Mouse (Mus musculus): ENCODE data around the gene D10Jhu81e.
"Not testable (repeated sequence)": the region's sequence is repeated elsewhere in the genome, so short reads cannot be mapped to it uniquely, and the experiment has no call there.

D10Jhu81e gene

DNA sequence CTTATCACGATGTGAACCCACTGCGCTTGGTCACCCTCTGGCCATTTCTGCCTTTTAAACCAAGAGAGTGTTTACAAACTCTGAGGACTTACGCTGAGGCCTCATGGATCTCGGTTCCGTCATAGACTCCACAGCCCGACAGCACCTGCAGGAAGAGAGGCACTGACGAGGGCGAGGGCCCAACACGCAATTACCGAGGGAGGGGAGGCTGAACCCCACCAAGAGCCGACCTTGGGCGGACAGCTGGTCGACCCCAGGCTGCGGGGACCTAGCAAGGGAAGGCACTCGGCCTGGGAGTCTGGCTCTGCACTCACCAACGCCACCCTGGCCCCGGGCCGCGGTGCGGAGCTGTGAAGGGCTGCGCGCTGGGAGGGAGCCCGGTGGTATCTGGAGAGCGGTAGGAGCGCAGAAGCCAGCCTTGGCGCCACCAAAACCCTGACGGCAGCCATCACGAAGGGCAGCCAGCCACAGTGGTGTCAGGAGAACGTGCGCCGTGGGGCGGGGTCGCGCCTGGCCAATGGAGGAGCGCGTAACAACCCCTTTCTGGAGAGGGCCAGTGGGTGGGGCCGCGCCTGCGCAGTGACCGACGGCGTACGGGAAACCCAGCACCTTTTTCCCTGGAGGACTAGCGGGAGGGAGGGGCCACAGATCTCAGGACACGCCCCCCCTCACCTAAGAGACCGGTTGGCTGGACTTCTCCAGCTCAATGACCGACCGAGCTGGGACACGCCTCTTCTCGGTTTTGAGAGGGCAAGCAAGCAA is at the start of gene D10Jhu81e:
D10Jhu81e (minus strand) TSS at position 502 of the 762 bp plus-strand sequence.
- DNase-seq (ENCODE audit: low read depth, low spot score), result peak; percentile 95

DNA sequence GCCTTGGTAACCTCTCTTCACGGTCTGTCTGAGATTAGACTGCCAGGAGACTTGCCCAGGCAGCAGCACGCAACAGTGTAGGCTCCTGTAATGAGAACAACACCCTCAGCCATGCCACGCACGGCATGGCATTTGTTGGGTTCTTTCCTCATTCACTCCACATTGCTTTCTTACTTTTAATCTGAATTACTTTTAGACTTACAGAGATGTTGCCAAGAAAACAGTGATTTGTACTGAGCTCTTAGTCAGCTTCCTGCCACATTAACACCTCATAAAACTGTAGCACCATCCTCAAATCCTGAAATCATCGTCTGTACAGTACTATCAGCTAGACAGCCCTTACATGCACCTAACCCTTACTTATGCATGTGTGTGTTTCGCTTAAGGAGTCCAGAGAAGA is 49.0 kb upstream of the D10Jhu81e start:
- DNase-seq (ENCODE audit: low read depth, low spot score), result no peak

DNA sequence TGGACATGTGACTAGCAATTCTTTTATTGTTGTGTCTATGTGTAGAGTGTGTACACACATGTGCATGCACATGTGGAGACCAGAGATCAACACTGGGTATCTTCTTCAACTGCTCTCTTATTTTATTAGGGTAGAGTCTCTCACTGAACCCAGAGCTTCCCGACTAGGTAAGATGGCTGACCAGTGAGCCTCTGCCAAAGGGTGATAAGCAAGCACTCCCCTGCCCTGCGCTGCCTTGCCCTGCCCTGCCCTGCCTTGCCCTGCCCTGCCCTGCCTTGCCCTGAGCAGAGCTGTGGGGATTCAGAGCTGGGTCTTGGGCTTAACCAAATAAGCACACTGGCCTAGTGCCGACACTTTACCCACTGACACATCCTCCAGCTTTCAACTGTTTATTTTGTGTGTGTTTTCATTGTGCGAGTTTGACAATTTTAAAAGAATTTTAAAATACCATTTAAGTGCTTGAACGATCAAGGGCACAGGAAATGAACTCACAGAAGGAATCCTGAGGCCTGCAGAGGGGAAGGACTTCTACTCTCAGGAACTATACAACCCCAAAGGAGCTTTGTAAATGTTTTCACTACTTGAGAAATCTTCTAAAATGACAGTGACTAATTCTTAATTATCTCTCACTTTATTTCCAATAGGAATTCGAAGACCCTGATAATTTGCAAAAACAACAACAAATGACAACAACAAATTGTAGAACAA is 46.9 kb upstream of the D10Jhu81e start:
- DNase-seq (ENCODE audit: low read depth, low spot score), result no peak

DNA sequence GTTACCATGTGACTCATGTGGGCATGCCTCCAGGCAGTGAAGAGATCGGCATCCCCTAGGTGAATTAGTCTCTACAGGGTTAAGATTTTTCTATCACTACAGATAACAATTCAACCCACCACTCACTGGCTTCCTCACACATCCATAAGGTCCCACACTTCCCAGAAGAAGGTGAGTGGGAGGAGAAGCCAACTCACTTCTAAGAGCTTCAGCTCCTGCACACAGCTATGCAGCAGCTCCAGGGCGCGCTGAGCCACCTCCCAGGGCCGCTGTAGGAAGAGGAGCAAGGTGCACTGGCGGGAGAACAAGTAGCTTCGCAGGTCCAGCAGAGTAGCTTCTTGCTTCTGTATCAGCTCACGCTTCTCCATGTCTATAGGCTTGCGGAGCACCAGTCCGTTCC is 44.8 kb upstream of the D10Jhu81e start:
- DNase-seq (ENCODE audit: low read depth, low spot score), result no peak

GRCm38 (mm10) chr10:78211311-78211710 is 41.7 kb upstream of the D10Jhu81e start:
- DNase-seq (ENCODE audit: low read depth, low spot score), result peak; percentile 18

GRCm38 (mm10) chr10:78201182-78201581 is 31.6 kb upstream of the D10Jhu81e start:
- no peak for DNase-seq (ENCODE audit: low read depth, low spot score)

GRCm38 (mm10) chr10:78192933-78193332 is 23.4 kb upstream of the D10Jhu81e start:
- DNase-seq (ENCODE audit: low read depth, low spot score), result no peak

DNA sequence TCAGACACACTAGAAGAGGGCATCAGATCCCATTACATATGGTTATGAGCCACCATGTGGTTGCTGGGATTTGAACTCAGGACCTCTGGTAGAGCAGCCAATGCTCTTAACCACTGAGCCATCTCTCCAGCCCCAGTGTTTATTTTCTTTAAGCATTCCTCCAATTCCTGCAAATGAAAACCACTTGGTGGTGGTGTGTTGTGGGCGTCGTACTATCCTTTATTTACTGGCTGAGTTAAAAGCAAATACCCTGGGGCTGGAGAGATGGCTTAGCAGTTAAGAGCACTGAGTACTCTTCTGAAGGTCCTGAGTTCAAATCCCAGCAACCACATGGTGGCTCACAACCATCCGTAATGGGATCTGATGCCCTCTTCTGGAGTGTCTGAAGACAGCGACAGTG is 16.5 kb upstream of the D10Jhu81e start:
- DNase-seq (ENCODE audit: low read depth, low spot score), result not testable (repeated sequence)

GRCm38 (mm10) chr10:78185381-78185725 is 15.8 kb upstream of the D10Jhu81e start:
- DNase-seq (ENCODE audit: low read depth, low spot score), result no peak

DNA sequence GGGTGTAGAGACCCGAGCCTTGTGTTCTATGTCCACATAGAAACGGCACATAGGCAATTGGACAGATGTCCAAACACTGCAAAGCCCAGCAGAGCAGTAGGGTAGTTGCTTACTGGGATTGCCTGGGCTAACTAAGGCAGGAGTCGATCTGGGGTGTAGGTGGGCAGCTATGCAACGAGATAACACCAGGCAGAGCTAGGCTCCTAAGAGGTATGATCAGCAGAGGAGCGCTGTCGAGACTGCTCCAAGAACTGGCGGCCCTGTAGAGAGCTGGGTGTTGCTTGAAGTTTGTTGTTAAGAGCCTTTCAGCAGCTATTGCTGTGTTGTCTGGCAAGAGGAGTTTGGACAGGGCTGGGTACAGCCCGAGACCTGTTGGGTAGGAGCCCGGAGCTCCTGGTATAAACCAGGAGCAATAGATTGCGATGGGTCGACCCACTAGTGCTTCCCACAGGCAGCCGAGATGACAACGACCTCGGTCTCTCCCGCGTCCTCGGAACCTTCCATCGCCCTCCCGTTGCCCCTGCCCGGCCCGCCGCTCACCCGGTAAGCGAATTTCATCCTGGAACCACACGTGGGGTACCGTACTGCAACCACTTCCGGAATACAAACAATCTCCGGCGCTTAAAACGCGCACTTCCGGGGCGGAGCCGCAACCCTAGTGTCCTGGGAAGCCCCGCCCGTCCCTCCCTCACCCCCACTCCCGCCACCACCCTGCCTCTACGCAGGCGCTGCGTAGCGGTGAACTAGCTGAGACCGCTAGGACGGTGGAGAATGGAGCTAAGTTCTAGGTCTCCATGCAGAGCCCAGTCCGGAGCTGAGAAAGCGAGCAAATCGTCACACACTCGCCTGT is 15.2 kb upstream of the D10Jhu81e start, which contains the start of gene Pwp2:
Pwp2 (minus strand) TSS at position 619 of the 850 bp plus-strand sequence.
- DNase-seq (ENCODE audit: low read depth, low spot score), result peak; percentile 86

DNA sequence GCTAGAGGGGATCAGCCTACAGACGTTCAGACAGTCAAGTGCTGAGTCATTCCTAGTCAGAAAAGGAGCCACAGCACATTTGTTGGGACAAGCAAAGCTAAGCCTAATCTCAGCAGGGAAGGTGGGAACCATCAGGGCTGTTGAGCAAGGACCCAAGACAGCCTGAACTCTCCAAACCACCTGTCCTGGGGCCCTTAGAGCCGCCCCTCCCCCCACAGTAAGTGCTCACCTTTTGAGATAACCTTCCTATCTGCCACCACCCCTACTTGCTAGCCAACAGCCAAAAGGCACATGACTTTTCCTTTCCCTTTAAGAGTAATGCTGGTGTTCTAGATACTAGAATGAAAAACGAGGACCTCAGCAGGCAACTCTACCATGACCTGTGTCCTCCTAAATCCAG is 14.0 kb upstream of the D10Jhu81e start:
- DNase-seq (ENCODE audit: low read depth, low spot score), result no peak

DNA sequence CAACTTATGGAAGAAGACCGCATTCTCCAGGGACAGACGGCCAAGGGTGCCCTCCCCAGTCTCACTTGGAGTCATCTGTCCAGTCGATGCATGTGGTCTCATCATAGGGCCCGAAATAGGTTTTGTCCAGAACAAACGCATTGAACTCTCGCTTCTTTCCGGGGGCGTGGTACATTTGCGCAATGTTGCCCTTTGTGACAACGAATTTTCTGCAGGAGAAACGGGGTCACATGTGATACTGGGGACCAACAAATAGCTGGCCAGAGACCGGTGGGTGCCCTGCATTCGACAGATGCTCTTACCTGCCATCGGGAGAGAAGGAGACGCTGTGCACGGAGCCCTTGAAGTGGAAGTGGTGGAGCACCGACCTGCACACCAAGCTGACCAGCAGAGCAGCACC is 12.7 kb upstream of the D10Jhu81e start:
- DNase-seq (ENCODE audit: low read depth, low spot score), result no peak

DNA sequence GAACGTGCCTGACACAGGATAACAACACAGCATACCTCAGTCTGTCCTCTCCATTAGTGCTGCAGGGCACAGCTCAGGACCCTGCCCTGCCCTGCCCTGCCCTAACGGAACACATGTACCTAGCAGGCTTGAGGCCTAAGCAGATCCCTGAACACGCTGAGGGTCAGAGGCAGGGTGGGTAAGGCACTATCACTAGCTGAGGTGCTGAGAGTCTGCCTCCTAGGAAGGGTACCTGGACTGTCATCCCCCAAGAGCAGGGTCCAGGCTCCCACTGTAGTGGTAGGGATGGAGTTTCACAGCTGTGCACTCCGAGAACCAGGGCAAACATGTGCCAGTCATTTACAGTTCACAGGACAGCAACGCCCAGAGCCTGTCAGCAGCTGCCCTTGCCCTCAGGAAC is 4.9 kb upstream of the D10Jhu81e start:
- DNase-seq (ENCODE audit: low read depth, low spot score), result no peak

GRCm38 (mm10) chr10:78171581-78171980 is 2.0 kb upstream of the D10Jhu81e start:
- no peak for DNase-seq (ENCODE audit: low read depth, low spot score)

GRCm38 (mm10) chr10:78171057-78171456 is 1.5 kb upstream of the D10Jhu81e start:
- DNase-seq (ENCODE audit: low read depth, low spot score), result no peak

DNA sequence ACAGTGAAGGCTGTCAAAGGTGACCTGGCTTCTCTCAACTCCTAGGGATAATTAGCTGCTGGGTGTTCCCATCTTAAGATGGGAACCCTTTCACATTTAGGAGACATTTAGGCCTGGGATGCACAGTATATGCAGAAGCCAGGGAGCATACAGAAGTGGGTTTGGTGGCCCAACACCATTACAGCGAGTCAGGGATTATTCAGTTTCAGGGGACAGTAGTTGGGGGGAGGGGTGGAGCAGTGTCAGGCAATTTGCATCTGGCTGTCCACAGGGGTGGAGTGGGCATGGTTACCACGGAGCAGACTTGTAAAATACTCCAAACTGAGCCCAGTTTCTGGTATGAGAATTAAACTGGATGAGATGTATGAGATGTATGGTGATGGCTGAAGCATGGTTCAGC is 863 bp upstream of the D10Jhu81e start:
- no peak for DNase-seq (ENCODE audit: low read depth, low spot score)

DNA sequence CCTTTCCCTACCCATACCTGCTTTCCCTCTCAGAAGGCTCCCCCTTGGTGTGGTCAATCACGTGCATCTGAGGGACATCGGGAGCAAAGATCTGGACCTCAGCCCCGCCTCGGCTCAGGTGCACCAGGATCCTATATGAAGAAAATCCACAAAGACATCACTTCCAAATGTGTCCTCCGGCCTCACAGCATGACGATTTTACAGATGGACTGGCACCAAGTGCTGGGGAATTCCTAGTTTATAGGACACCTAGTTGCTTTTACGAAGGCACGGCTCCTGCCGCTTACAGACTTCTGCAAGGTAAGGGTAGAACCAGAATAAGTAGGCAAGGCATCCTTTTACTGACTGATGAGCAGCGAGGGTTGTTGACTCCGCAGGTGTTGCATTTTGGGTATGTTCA is 790 bp downstream of the D10Jhu81e start:
- no peak for DNase-seq (ENCODE audit: low read depth, low spot score)

- no peak for DNase-seq (ENCODE audit: low read depth, low spot score)
Observed at GRCm38 (mm10) chr10:78167775-78168174, 1.8 kb downstream of the D10Jhu81e start.

DNA sequence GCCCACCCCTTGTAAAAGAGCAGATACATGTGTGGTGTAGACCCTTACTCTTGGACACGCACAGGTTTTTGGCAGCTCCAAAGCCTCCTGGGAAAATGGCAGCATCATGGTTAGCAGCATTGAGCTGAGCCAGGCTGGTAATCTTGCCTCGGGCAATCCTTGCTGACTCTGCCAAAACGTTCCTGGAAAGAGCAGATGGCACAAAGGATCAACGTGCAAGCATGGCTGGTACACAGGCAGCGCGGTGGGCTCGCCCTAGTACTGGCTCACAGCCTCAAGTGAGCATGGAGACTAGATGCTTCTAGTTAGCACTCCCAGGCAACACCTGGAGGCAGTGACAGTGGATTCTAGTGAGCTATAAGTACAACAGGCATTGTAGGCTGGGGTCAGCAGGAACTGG is 2.2 kb downstream of the D10Jhu81e start:
- DNase-seq (ENCODE audit: low read depth, low spot score), result no peak

DNA sequence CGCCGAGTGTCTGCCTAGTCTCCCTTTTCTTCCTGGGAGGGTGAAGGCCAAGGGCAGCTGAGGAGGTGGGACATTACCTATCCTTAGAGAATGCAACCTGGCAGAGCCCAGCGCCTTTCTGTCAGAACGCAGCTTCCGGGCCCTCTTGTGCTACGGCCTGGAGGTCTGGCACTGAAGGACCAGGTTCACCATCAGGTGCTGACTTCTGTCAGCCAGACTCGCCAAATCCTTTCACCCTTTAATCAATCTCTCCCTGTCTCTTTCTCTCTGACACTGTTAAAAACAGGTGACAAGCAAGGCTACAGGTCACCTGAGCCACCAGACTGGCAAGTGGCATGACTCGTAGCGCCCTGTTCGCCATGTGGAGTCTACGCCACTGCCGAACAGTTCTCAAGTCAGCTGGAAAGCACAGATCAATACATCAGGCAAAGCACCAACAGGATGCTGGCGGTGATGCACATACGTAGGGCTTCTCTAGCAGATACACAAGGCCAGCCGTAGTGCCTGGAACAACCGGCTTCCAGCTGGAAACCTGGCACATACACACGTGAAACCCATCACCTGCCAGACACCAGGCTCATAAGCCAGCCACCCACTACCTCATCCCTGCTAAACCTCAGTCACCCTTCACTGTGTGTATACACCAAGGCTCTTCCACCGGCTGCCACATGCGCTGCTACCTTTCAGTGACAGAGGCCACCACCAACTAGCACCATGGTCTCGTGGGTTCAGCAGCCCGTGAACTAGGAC is 4.2 kb downstream of the D10Jhu81e start:
- no peak for DNase-seq (ENCODE audit: low read depth, low spot score)

GRCm38 (mm10) chr10:78164786-78165185 is 4.8 kb downstream of the D10Jhu81e start:
- no peak for DNase-seq (ENCODE audit: low read depth, low spot score)

DNA sequence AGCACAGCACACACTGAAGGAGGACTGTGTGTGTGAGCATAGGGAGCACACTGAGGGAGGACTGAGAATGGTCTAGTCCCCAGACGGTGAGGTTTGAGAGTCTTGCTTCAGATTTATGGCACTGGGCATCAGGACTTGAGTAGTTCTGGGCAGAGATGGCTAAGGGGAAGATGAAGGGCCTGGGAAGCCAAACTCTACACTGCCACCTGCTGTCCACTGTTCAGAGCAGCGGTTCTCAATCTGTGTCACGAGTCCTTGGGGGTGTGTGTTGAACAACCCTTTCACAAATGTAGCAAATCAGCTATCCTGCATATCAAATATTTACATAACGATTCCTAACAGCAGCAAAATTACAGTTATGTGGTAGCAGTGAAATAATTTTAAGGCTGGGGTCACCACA is 5.7 kb downstream of the D10Jhu81e start:
- no peak for DNase-seq (ENCODE audit: low read depth, low spot score)

All from WW6 (cell line).